Mouse (Mus musculus) embryonic fibroblast, embryonic 13.5 days (primary cell): ENCODE data around the gene Dlgap4.

Experiments used
- CTCF ChIP-seq: IDR thresholded peaks from 2 replicates; pipeline ENCODE4 v1.5.1; 2011; ENCODE audit warnings: mild to moderate bottlenecking, control low read depth, low read length, moderate library complexity, borderline replicate concordance; ENCODE audit not compliant: insufficient read depth
- POLR2A ChIP-seq: IDR thresholded peaks from 2 replicates; pipeline ENCODE4 v1.6.1; 2011; ENCODE audit warnings: low read depth, mild to moderate bottlenecking, control low read depth, low read length, moderate library complexity

DNA sequence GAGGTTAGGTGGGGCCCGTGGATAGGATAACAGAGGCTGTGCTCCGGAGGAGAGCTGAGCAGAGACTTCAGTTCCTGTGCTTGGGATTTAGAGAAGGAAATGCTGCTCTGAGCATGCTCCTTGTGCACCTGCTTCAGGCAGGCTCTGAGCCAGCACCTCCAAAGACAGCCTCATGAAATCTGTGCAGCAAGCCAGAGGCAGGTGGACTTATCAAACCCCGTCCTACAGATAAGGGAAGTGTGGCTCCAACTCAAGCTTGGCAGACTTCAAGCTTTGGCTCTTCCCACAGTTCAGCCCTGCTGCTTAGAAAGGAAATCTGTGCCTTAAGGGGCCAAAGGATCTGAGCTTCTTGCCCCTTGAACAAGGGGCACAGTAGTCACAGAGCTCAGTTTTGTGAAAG lies 113.4 kb downstream of the Dlgap4 start:
- no peak for TF ChIP-seq POLR2A
- TF ChIP-seq CTCF, result no peak
